Mouse (Mus musculus): ENCODE data around the gene Cebpb.

DNA sequence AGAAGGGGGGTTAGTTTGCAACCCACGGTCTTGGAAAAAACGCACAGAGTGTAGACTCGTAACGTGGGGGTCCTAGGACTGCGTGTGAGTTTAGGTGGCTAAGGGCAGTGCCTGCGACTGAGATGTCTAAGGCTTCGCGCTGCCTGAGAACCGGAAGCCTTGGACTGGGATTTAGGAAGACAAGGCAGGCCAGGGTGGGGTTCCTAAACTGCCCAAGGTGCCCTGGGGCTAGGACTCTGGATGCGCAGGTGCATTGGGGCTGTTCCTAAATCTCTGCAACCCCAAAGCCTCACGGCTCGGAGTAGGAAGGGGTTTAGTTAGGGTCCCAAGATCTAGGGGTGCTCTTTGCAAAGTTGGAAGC lies 28.1 kb upstream of the Cebpb start:
- TF ChIP-seq CTCF (IDR thresholded peaks at IDR 0.05; ENCODE audit: low read depth): no peak
- no peak for TF ChIP-seq EP300 (IDR thresholded peaks at IDR 0.05; ENCODE audit: low read depth)

All from liver, postnatal 0 days (tissue).